In the genomic region with DNA sequence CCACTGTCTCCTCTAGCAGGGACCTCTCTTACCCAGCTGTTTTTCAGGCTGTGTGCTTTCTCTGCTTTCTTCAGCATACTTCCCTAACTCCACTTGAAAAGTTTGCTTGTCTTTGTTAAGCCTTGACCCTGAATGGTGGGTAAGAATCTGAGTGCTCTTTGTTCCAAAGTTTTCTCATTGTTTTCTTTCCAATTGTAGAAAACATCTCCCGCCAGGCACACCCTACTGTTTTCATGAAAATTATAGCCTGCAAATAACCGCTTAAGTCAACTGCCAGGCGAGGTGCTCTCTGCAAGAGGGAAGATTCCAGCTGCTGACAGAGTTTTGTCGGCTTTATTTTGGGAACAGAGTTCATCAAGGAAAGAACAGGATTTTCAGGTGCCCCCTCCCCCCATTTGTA, we compare ENCODE assay signal across 42 mouse cellular contexts. TPM values are rescaled to one million over a fixed set of nuclear protein-coding genes. Genes with fewer than 3 reads are reported as not detected.
"Had no signal": no experiment of that assay in that cellular context is flagged by ENCODE, and none has a peak within 500 bp of the region (broad histone marks: within the 10 kb centered on the region; RNA-seq: fewer than 3 reads in every experiment).

No protein-coding gene starts in this region.

- DNase-seq: gastrocnemius, postnatal 14 days; gastrocnemius, postnatal 36 days; heart, adult 11 months; heart, adult 2 months; heart, postnatal 14 days; heart, postnatal 36 days; kidney, adult 11 months; kidney, adult 2 months; kidney, postnatal 10 days; kidney, postnatal 25 days; kidney, postnatal 4 days; layer of hippocampus, adult 9-11 months; layer of hippocampus, postnatal 36 days; left cerebral cortex, postnatal 4 days had no signal

- H3K9ac ChIP-seq: heart, embryonic 13.5 days; heart, embryonic 15.5 days; hindbrain, embryonic 13.5 days; hindbrain, embryonic 15.5 days; limb, embryonic 12.5 days; limb, embryonic 15.5 days; liver, embryonic 12.5 days; liver, embryonic 14.5 days had no signal

- H3K4me3 ChIP-seq: heart, adult 2 months; heart, embryonic 13.5 days; heart, embryonic 15.5 days; hindbrain, embryonic 13.5 days; hindbrain, embryonic 15.5 days; limb, embryonic 12.5 days; limb, embryonic 15.5 days; liver, embryonic 12.5 days had no signal

- H3K9me3 ChIP-seq: heart, embryonic 13.5 days; heart, embryonic 15.5 days; hindbrain, embryonic 13.5 days; hindbrain, embryonic 15.5 days; limb, embryonic 12.5 days; limb, embryonic 15.5 days; liver, embryonic 12.5 days had no signal

- H3K4me2 ChIP-seq: heart, embryonic 11.5 days; heart, embryonic 13.5 days; heart, embryonic 15.5 days; hindbrain, embryonic 13.5 days; hindbrain, embryonic 15.5 days; limb, embryonic 12.5 days; limb, embryonic 15.5 days; liver, embryonic 12.5 days had no signal

- H3K27ac ChIP-seq: heart, adult 2 months; heart, embryonic 13.5 days; heart, embryonic 15.5 days; hindbrain, embryonic 13.5 days; hindbrain, embryonic 15.5 days; hindbrain, postnatal 0 days; limb, embryonic 12.5 days; limb, embryonic 15.5 days; liver, embryonic 12.5 days; liver, embryonic 14.5 days had no signal

- H3K36me3 ChIP-seq: heart, embryonic 13.5 days; heart, embryonic 15.5 days; hindbrain, embryonic 13.5 days; hindbrain, embryonic 15.5 days; limb, embryonic 12.5 days; limb, embryonic 15.5 days; liver, embryonic 12.5 days had no signal

- H3K27me3 ChIP-seq: heart, embryonic 15.5 days; hindbrain, embryonic 13.5 days; hindbrain, embryonic 15.5 days; limb, embryonic 12.5 days; limb, embryonic 15.5 days; liver, embryonic 12.5 days had no signal

- ATAC-seq: hindbrain, postnatal 0 days; intestine, embryonic 16.5 days; liver, embryonic 12.5 days had no signal

- H3K4me1 ChIP-seq: hindbrain, embryonic 13.5 days; hindbrain, embryonic 15.5 days; liver, embryonic 12.5 days had no signal

RNA-seq across cellular contexts. Expression of a gene that starts 25.2 kb away (rescaled TPM):
- total RNA-seq: gastrocnemius, adult 18-20 months; gastrocnemius, adult 8-10 months; gastrocnemius, postnatal 14 days; gastrocnemius, postnatal 36 days; heart, adult 2 months; heart, postnatal 14 days; heart, postnatal 36 days; hematopoietic stem cell, adult 5-6 weeks; hindbrain, postnatal 0 days; layer of hippocampus, adult 8-10 months; layer of hippocampus, postnatal 14 days; layer of hippocampus, postnatal 36 days; left cerebral cortex, adult 18-20 months; left cerebral cortex, adult 8-10 months; left cerebral cortex, postnatal 10 days; left cerebral cortex, postnatal 25 days; left cerebral cortex, postnatal 4 days; liver, adult 2 months had no signal
- polyA plus RNA-seq: gonadal fat pad, adult 2 months; heart, adult 2 months; heart, embryonic 11.5 days; heart, embryonic 13.5 days; heart, embryonic 15.5 days; heart, postnatal 0 days; hindbrain, embryonic 11.5 days; hindbrain, embryonic 13.5 days; hindbrain, embryonic 15.5 days; hindbrain, postnatal 0 days; intestine, embryonic 14.5 days; intestine, embryonic 16.5 days; kidney, adult 2 months; kidney, embryonic 14.5 days; kidney, embryonic 16.5 days; limb, embryonic 12.5 days; liver, adult 2 months; liver, embryonic 12.5 days; liver, embryonic 14.5 days; liver, embryonic 16.5 days had no signal

RNA-seq across cellular contexts. Expression of a gene that starts 37.0 kb away (rescaled TPM):
- total RNA-seq: gastrocnemius, adult 18-20 months; hematopoietic stem cell, adult 5-6 weeks; hindbrain, postnatal 0 days; left cerebral cortex, postnatal 4 days had no signal
- polyA plus RNA-seq: heart, postnatal 0 days; hindbrain, embryonic 13.5 days; hindbrain, embryonic 15.5 days; hindbrain, postnatal 0 days; intestine, embryonic 16.5 days had no signal
